Mouse (Mus musculus): ENCODE data around the gene C8g. TPM values are rescaled to one million over a fixed set of nuclear protein-coding genes. Genes with fewer than 3 reads are reported as not detected.

C8g gene
- polyA plus RNA-seq, 1 experiment from 2014 or later, result 5.5 TPM

GRCm38 (mm10) chr2:25488671-25489068, 12.8 kb downstream of the C8g start:
- Histone ChIP-seq H3K4me1 (ENCODE audit: insufficient read depth) (no peaks in the 10 kb centered on the region), H3K9ac (no peak overlapping the region), H3K9me3 (ENCODE audit: low read depth, low read length) (no peaks in the 10 kb centered on the region), H3K36me3 (ENCODE audit: insufficient read depth) (no peaks in the 10 kb centered on the region), H3K4me2 (no peak overlapping the region), H3K4me3 (ENCODE audit: low read depth, low read length) (no peak overlapping the region), H3K27ac (ENCODE audit: low read depth) (no peak overlapping the region), H3K27me3 (ENCODE audit: insufficient read depth, low read length) (no peaks in the 10 kb centered on the region)
- 72% methylated on average over 7 of the region's 7 CpGs for WGBS
- TF ChIP-seq CTCF (IDR thresholded peaks at IDR 0.05; ENCODE audit: low read depth), result no peak
- ATAC-seq (ENCODE audit: insufficient read depth), result no peak
- DNase-seq, result no peak

GRCm38 (mm10) chr2:25487965-25488670, 13.4 kb downstream of the C8g start:
- WGBS, result 74% methylated on average over 6 of the region's 6 CpGs
- DNase-seq, result no peak
- Histone ChIP-seq H3K9me3 (ENCODE audit: low read depth, low read length) (no peaks in the 10 kb centered on the region), H3K27ac (ENCODE audit: low read depth) (no peak overlapping the region), H3K9ac (no peak overlapping the region), H3K36me3 (ENCODE audit: insufficient read depth) (no peaks in the 10 kb centered on the region), H3K4me1 (ENCODE audit: insufficient read depth) (no peaks in the 10 kb centered on the region), H3K4me2 (no peak overlapping the region), H3K4me3 (ENCODE audit: low read depth, low read length) (no peak overlapping the region), H3K27me3 (ENCODE audit: insufficient read depth, low read length) (no peaks in the 10 kb centered on the region)
- TF ChIP-seq CTCF (IDR thresholded peaks at IDR 0.05; ENCODE audit: low read depth), result no peak
- ATAC-seq (ENCODE audit: insufficient read depth), result no peak

- no peak overlapping the region for H3K9ac ChIP-seq
- 61% methylated on average over 11 of the region's 11 CpGs for WGBS
- H3K27me3 ChIP-seq (ENCODE audit: insufficient read depth, low read length), result no peaks in the 10 kb centered on the region
- no peaks in the 10 kb centered on the region for H3K4me1 ChIP-seq (ENCODE audit: insufficient read depth)
- H3K9me3 ChIP-seq (ENCODE audit: low read depth, low read length), result no peaks in the 10 kb centered on the region
- no peaks in the 10 kb centered on the region for H3K36me3 ChIP-seq (ENCODE audit: insufficient read depth)
- H3K4me2 ChIP-seq, result no peak overlapping the region
- ATAC-seq (ENCODE audit: insufficient read depth) (no peak), DNase-seq (no peak)
- TF ChIP-seq CTCF (IDR thresholded peaks at IDR 0.05; ENCODE audit: low read depth), result no peak
- H3K4me3 ChIP-seq (ENCODE audit: low read depth, low read length), result no peak overlapping the region
- no peak overlapping the region for H3K27ac ChIP-seq (ENCODE audit: low read depth)
Measured at GRCm38 (mm10) chr2:25484901-25485647, 16.4 kb downstream of the C8g start.

GRCm38 (mm10) chr2:25482969-25483368, 18.6 kb downstream of the C8g start:
- Histone ChIP-seq H3K4me2 (no peak overlapping the region), H3K9me3 (ENCODE audit: low read depth, low read length) (no peaks in the 10 kb centered on the region), H3K36me3 (ENCODE audit: insufficient read depth) (no peaks in the 10 kb centered on the region), H3K27ac (ENCODE audit: low read depth) (no peak overlapping the region), H3K4me3 (ENCODE audit: low read depth, low read length) (no peak overlapping the region), H3K27me3 (ENCODE audit: insufficient read depth, low read length) (no peaks in the 10 kb centered on the region), H3K9ac (no peak overlapping the region), H3K4me1 (ENCODE audit: insufficient read depth) (no peaks in the 10 kb centered on the region)
- DNase-seq (peak; percentile 67), ATAC-seq (ENCODE audit: insufficient read depth) (no peak)
- 22% methylated on average over 7 of the region's 7 CpGs for WGBS
- peak; percentile 42 for TF ChIP-seq CTCF (IDR thresholded peaks at IDR 0.05; ENCODE audit: low read depth)

DNA sequence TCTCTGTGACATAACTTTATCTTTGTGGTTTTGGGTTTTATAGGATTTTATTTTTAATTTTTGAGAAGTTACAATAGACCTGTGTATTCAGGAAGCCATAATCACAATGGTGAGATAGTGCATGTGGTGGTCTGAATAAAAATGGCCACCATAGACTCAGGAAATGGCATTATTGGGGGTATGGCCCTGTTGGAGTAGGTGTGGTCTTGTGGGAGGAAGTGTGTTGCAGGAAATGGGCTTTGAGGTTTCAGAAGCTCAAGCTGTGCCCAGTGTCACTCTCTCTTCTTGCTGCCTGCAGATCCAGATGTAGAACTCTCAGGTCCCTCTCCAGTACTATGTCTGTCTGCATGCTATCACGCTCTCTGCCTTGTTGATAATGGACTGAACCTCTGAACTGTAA, 21.0 kb downstream of the C8g start:
- no peak for TF ChIP-seq CTCF (IDR thresholded peaks at IDR 0.05; ENCODE audit: low read depth)
- H3K27ac ChIP-seq (ENCODE audit: low read depth), result no peak overlapping the region
- no peaks in the 10 kb centered on the region for H3K36me3 ChIP-seq (ENCODE audit: insufficient read depth)
- no peak overlapping the region for H3K9ac ChIP-seq
- H3K4me2 ChIP-seq, result no peak overlapping the region
- ATAC-seq (ENCODE audit: insufficient read depth) (no peak), DNase-seq (no peak)
- H3K4me3 ChIP-seq (ENCODE audit: low read depth, low read length), result no peak overlapping the region
- no peaks in the 10 kb centered on the region for H3K4me1 ChIP-seq (ENCODE audit: insufficient read depth)
- 73% methylated on average over 1 of the region's 1 CpGs for WGBS
- no peaks in the 10 kb centered on the region for H3K9me3 ChIP-seq (ENCODE audit: low read depth, low read length)
- H3K27me3 ChIP-seq (ENCODE audit: insufficient read depth, low read length), result no peaks in the 10 kb centered on the region

DNA sequence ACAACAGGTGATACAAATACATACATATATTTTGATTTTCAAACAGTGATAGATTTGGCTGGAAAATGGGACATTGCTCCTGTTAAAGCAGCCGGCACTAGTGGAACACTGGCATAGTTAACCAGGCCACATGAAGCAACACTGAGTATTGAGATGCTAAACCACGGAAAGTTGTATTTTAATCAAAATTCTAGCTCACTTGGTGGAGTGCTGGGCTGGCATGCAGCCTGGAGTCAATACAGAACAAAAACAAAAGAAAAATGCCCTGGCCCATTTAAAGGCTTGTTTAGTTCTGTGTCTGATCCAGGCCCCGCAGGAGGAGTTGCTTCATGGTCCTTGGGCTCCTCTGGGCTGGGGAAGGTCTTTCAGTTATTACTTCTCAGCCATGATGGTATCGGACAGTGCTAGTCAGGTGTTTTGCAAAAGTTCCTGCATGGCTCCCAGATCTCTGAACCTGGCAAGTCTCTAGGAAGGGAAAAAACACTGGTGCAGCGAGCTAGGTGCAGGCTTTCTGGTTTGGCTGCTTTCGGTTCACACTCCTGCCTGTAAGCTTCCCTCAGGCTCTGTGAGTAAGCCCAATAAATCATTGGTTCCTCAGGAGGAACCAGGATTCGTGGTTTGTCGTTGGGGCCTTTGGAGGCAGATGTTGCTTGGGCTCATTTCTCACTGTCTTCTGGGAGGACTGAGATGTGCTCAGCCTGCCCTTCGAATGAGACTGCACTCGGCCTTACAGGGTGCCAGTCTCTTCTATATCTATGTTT, 21.8 kb downstream of the C8g start:
- Histone ChIP-seq H3K36me3 (ENCODE audit: insufficient read depth) (no peaks in the 10 kb centered on the region), H3K9me3 (ENCODE audit: low read depth, low read length) (no peaks in the 10 kb centered on the region), H3K9ac (no peak overlapping the region), H3K27ac (ENCODE audit: low read depth) (no peak overlapping the region), H3K27me3 (ENCODE audit: insufficient read depth, low read length) (no peaks in the 10 kb centered on the region), H3K4me2 (no peak overlapping the region), H3K4me1 (ENCODE audit: insufficient read depth) (no peaks in the 10 kb centered on the region), H3K4me3 (ENCODE audit: low read depth, low read length) (no peak overlapping the region)
- ATAC-seq (ENCODE audit: insufficient read depth), result no peak
- TF ChIP-seq CTCF (IDR thresholded peaks at IDR 0.05; ENCODE audit: low read depth), result no peak
- DNase-seq, result no peak
- 57% methylated on average over 10 of the region's 10 CpGs for WGBS

All from lung, embryonic 14.5 days (tissue).